Mouse (Mus musculus): ENCODE measurements at regions not wholly inside any gene's neighbourhood (a gene's known extent, or its start where the extent isn't known, plus 50 kb on each side); places are given as distances from the start of the nearest gene placed in this dataset.

DNA sequence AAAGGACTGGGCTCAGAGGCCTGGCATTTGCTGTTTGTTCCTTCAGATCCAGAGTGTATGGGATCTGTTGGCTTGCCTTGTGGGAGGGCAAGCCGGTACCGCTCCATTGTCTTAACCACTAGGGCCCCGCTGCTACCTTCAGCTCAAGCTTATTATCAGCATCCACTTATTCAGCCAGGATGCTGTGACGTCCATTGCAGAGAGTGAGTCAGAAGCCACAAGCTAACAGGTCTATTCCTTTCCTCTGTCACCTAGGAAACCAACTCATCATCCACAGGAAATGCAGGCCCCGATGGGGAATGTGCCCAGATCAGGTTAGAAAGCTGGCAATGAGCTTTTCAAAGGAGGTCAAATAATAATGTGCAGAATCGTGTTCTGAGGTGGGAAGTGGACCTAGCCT, 73.8 kb upstream of the Mkln1 start:
- TF ChIP-seq CTCF (IDR thresholded peaks at IDR 0.05; ENCODE audit: borderline replicate concordance, control insufficient read depth, extremely low read depth, insufficient read depth, low read length, poor library complexity): no peak
- TF ChIP-seq POLR2A (IDR thresholded peaks at IDR 0.05; ENCODE audit: control insufficient read depth, extremely low read depth, insufficient read depth, low read length, poor library complexity): no peak

Data from thymus, adult 2 months (tissue).